Mouse (Mus musculus) left cerebral cortex, adult 11 months (tissue): ENCODE data around the gene Arhgef11.

Source experiments
- DNase-seq: peaks from one replicate; pipeline ENCODE4 v3.0.0; 2022; ENCODE audit warnings: low spot score

The Arhgef11 gene

GRCm38 (mm10) chr3:87761408-87762375 is 144.3 kb downstream of the Arhgef11 start:
- no peak for DNase-seq

- DNase-seq: no peak
Observed at GRCm38 (mm10) chr3:87763202-87763601, 145.8 kb downstream of the Arhgef11 start.

- DNase-seq: peak; percentile 52
Observed at GRCm38 (mm10) chr3:87763683-87764289, 146.4 kb downstream of the Arhgef11 start.

- no peak for DNase-seq
Observed at GRCm38 (mm10) chr3:87764506-87764905, 147.1 kb downstream of the Arhgef11 start.

GRCm38 (mm10) chr3:87765091-87765490 is 147.7 kb downstream of the Arhgef11 start:
- no peak for DNase-seq

- no peak for DNase-seq
Observed at GRCm38 (mm10) chr3:87765631-87766283, 148.4 kb downstream of the Arhgef11 start.

- no peak for DNase-seq
Observed at GRCm38 (mm10) chr3:87766284-87766667, 148.9 kb downstream of the Arhgef11 start.

- no peak for DNase-seq
Observed at GRCm38 (mm10) chr3:87767764-87768163, 150.4 kb downstream of the Arhgef11 start.

GRCm38 (mm10) chr3:87768431-87768830 is 151.1 kb downstream of the Arhgef11 start:
- no peak for DNase-seq

GRCm38 (mm10) chr3:87768844-87769243 is 151.5 kb downstream of the Arhgef11 start:
- DNase-seq: no peak

- DNase-seq: no peak
Observed at GRCm38 (mm10) chr3:87769506-87769905, 152.1 kb downstream of the Arhgef11 start.

- DNase-seq: no peak
Observed at GRCm38 (mm10) chr3:87770280-87770679, 152.9 kb downstream of the Arhgef11 start.

GRCm38 (mm10) chr3:87771088-87771487 is 153.7 kb downstream of the Arhgef11 start:
- DNase-seq: no peak

GRCm38 (mm10) chr3:87778283-87778682 is 160.9 kb downstream of the Arhgef11 start:
- no peak for DNase-seq

- no peak for DNase-seq
Observed at GRCm38 (mm10) chr3:87779086-87779485, 161.7 kb downstream of the Arhgef11 start.

- DNase-seq: no peak
Observed at GRCm38 (mm10) chr3:87783282-87784023, 166.1 kb downstream of the Arhgef11 start.

- no peak for DNase-seq
Observed at GRCm38 (mm10) chr3:87785156-87785555, 167.8 kb downstream of the Arhgef11 start.

- DNase-seq: no peak
Observed at GRCm38 (mm10) chr3:87785626-87786214, 168.4 kb downstream of the Arhgef11 start.
